In genomic region chr12:57787471-57787870, GRCm38 (mm10) we compare ENCODE assay signal across 9 mouse cellular contexts.
DNase-seq lines count a peak whose midpoint lies in the region; ATAC-seq and TF ChIP-seq lines count a peak whose summit lies in the region.
"Had no signal": no experiment of that assay in that cellular context is flagged by ENCODE, and none has a peak within 500 bp of the region (broad histone marks: within the 10 kb centered on the region; RNA-seq: fewer than 3 reads in every experiment).

No protein-coding gene starts in this region.

- no peaks in the 10 kb centered on the region for H3K9me3 ChIP-seq in liver, embryonic 11.5 days (ENCODE audit: control insufficient read depth, low read length)
- H3K9me3 ChIP-seq: megakaryocyte, embryonic 14.5 days had no signal

- no peaks in the 10 kb centered on the region for H3K27me3 ChIP-seq in cerebellum, adult 2 months (ENCODE audit: control insufficient read depth, insufficient read depth, low read length)
- H3K27me3 ChIP-seq in liver, adult 2 months (ENCODE audit: control insufficient read depth, insufficient read depth, low read length), result no peaks in the 10 kb centered on the region
- H3K27me3 ChIP-seq in liver, embryonic 11.5 days (replicated peaks; ENCODE audit: control insufficient read depth, insufficient read depth, low read length), result no peaks in the 10 kb centered on the region
- H3K27me3 ChIP-seq: megakaryocyte, embryonic 14.5 days had no signal

- ATAC-seq in liver, embryonic 11.5 days (replicated peaks; ENCODE audit: low FRiP score), result no peak

- peak; percentile 58; the same call in 1 of the 2 replicates for TF ChIP-seq CTCF in cerebellum, adult 2 months (IDR thresholded peaks at IDR 0.05; ENCODE audit: borderline replicate concordance, insufficient read depth, low read depth, low read length)
- peak; percentile 80 for TF ChIP-seq CTCF in liver, adult 2 months (IDR thresholded peaks at IDR 0.05; ENCODE audit: low read depth, low read length)

- no peak overlapping the region for H3K9ac ChIP-seq in liver, adult 2 months (ENCODE audit: low read depth, low read length)
- H3K9ac ChIP-seq in liver, embryonic 11.5 days (ENCODE audit: low read depth, low read length), result no peak overlapping the region

- no peak for TF ChIP-seq POLR2A in cerebellum, adult 2 months (IDR thresholded peaks at IDR 0.05; ENCODE audit: borderline replicate concordance, insufficient read depth, low read length)
- no peak for TF ChIP-seq POLR2A in liver, adult 2 months (IDR thresholded peaks at IDR 0.05; ENCODE audit: extremely low read depth, insufficient read depth, low read length)

- H3K79me2 ChIP-seq in liver, adult 2 months (ENCODE audit: control insufficient read depth, insufficient read depth, low read length), result no peaks in the 10 kb centered on the region

- no peak overlapping the region for H3K4me2 ChIP-seq in liver, embryonic 11.5 days

- no peaks in the 10 kb centered on the region for H3K4me1 ChIP-seq in cerebellum, adult 2 months (ENCODE audit: control insufficient read depth, insufficient read depth, low read length)
- H3K4me1 ChIP-seq in liver, adult 2 months (ENCODE audit: control insufficient read depth, insufficient read depth, low read length), result no peaks in the 10 kb centered on the region
- H3K4me1 ChIP-seq in liver, embryonic 11.5 days (replicated peaks; ENCODE audit: control insufficient read depth, insufficient read depth, low read length), result no peaks in the 10 kb centered on the region
- H3K4me1 ChIP-seq: megakaryocyte, embryonic 14.5 days had no signal

- no peaks in the 10 kb centered on the region for H3K36me3 ChIP-seq in liver, adult 2 months (ENCODE audit: control insufficient read depth, insufficient read depth, low read length)
- no peaks in the 10 kb centered on the region for H3K36me3 ChIP-seq in liver, embryonic 11.5 days (ENCODE audit: control insufficient read depth, insufficient read depth, low read length)

- WGBS in cerebellum, adult 2 months, result 22% methylated on average over 5 of the region's 5 CpGs
- WGBS in liver, adult 2 months, result 27% methylated on average over 5 of the region's 5 CpGs
- WGBS in liver, embryonic 11.5 days, result 30% methylated on average over 5 of the region's 5 CpGs

- no peak overlapping the region for H3K4me3 ChIP-seq in cerebellum, adult 2 months (replicated peaks; ENCODE audit: insufficient read depth, low read depth, low read length)
- no peak overlapping the region for H3K4me3 ChIP-seq in liver, adult 2 months (ENCODE audit: insufficient read depth, low read depth, low read length)
- H3K4me3 ChIP-seq in liver, embryonic 11.5 days (ENCODE audit: low read depth, low read length), result no peak overlapping the region
- H3K4me3 ChIP-seq: megakaryocyte, embryonic 14.5 days had no signal

- H3K27ac ChIP-seq in cerebellum, adult 2 months (ENCODE audit: insufficient read depth, low read length), result no peak overlapping the region
- no peak overlapping the region for H3K27ac ChIP-seq in liver, adult 2 months (replicated peaks; ENCODE audit: insufficient read depth, low read depth, low read length)
- H3K27ac ChIP-seq in liver, embryonic 11.5 days (ENCODE audit: low read depth, low read length), result no peak overlapping the region

- DNase-seq in cerebellum, adult 2 months, result no peak
- no peak for DNase-seq in cerebellum, adult 11-12 months
- DNase-seq in liver, adult 2 months (ENCODE audit: extremely low read depth, low read depth, low spot score), result peak; percentile 22
- DNase-seq in liver, embryonic 11.5 days (ENCODE audit: low spot score), result no peak
- DNase-seq in embryo, embryonic 11.5 days (ENCODE audit: low read depth, low spot score), result peak; percentile 26
- peak; percentile 1 to 59 for DNase-seq in kidney, postnatal 36 days
- DNase-seq in retina, adult 2 months (ENCODE audit: low read depth, low spot score), result peak; percentile 3
- DNase-seq in spleen, postnatal 36 days (ENCODE audit: low spot score in 2 of 2), result no peak

Comparison
In these comparisons a context has a peak if more than half of its experiments do, and no peak if none do; other contexts are left out.
1. DNase-seq: peak in liver, adult 2 months (single experiment), embryo, embryonic 11.5 days (single experiment), kidney, postnatal 36 days (2 of 2) and retina, adult 2 months (single experiment); none in cerebellum, adult 2 months (0 of 2), cerebellum, adult 11-12 months (single experiment), liver, embryonic 11.5 days (single experiment) and spleen, postnatal 36 days (0 of 2).